Mouse (Mus musculus): Measurements from ENCODE around the gene Paf1.
"Not testable (repeated sequence)": the region's sequence is repeated elsewhere in the genome, so short reads cannot be mapped to it uniquely, and the experiment has no call there.

Paf1 gene

DNA sequence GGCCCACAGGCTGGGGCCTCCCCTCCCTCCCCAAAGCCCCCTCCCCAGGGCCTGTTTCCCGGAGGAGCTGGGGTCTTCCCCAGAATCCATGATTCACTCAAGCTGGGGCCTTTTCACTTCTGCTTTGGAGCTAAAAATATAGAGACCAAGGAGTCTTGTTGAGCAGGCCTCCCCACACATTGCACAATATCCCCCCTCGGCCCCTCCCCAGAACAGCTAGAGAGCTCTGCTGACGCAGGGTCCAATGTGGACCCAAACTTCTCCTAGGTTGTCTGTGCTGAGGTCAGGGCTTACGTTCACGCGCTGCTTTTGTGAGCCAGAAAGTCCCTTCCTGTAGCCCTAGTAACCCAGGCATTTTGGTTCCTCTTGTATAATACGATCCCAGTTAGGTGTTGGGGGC, 6.7 kb upstream of the Paf1 start:
- no peak for DNase-seq

DNA sequence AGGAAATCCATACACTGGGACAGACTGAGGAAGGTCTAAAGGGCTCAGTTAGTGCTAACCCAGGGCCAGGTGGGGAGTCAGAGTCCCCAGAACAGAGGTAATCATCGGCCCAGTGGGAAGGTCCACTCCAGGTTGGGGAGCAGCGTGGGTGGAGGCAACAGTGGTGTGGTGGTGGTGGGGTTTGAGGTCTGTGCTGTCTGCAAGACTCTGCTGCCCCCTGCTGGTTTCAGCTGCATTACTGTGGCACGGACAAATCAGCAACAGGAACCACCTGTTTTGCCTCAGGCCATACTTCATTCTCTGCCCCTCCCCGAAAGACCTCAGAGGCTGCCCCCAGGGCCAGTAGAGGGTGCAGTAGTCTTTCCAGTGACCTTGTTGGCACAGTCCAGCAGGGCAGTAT, 6.3 kb upstream of the Paf1 start:
- DNase-seq: peak; percentile 72

GRCm38 (mm10) chr7:28386877-28387276, 5.9 kb upstream of the Paf1 start:
- not testable (repeated sequence) for DNase-seq

DNA sequence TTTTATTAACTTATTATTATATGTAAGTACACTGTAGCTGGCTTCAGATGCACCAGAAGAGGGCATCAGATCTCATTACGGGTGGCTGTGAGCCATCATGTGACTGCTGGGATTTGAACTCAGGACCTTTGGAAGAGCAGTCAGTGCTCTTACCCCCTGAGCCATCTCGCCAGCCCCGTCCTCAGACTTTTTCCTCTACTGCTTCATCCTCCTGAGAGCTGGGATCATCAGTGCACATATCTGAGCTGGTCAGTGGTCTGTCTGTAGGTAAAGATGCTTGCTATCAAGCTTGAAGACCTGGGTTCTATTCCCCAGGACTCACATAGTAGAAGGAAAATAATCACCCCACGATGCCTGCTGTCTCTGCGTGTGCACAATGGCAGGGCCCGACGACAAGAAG, 5.4 kb upstream of the Paf1 start:
- DNase-seq: not testable (repeated sequence)

DNA sequence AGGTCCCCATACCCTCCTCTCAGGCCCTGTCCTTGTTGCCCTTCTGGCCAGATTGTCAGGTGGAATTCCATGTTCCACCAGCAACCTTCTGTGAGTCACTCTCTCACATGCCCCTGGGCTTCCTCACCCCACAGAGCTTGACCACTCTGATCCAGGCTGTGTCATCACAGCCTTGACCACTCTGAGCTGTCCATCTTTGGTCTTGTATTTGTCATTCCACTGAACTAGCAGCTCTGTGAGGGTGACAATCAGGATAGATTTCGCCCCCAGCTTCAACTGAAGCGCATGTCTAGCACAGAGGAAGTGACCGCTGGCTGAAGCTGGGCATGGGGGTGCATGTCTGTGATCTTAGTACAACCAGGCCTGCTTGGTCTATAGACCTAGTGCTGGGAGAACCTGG, 2.4 kb upstream of the Paf1 start:
- DNase-seq: no peak

- no peak for DNase-seq
Measured at GRCm38 (mm10) chr7:28393272-28393951, 661 bp downstream of the Paf1 start.

- no peak for DNase-seq
Measured at GRCm38 (mm10) chr7:28395425-28395824, 2.7 kb downstream of the Paf1 start.

GRCm38 (mm10) chr7:28398000-28398399, 5.2 kb downstream of the Paf1 start:
- DNase-seq: no peak

DNA sequence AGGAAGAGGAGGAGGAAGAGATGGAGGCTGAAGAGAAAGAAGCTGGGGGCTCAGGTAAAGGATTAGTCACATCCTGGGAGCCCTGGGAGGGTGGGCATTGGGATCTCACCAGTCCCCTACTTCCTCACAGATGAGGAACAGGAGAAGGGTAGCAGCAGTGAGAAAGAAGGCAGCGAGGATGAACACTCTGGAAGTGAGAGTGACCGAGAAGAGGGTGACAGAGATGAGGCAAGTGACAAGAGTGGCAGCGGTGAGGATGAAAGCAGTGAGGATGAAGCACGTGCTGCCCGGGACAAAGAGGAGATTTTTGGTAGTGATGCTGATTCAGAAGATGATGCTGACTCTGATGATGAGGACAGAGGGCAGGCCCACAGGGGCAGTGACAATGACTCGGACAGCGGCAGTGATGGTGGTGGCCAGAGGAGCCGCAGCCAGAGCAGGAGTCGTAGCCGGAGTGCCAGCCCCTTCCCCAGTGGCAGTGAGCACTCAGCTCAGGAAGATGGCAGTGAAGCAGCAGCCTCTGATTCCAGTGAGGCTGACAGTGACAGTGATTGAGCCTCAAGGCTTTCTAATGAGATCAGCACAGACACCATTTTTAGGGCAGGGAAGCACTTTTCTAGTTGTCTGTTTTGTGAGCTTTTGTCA, 6.1 kb downstream of the Paf1 start:
- no peak for DNase-seq

DNA sequence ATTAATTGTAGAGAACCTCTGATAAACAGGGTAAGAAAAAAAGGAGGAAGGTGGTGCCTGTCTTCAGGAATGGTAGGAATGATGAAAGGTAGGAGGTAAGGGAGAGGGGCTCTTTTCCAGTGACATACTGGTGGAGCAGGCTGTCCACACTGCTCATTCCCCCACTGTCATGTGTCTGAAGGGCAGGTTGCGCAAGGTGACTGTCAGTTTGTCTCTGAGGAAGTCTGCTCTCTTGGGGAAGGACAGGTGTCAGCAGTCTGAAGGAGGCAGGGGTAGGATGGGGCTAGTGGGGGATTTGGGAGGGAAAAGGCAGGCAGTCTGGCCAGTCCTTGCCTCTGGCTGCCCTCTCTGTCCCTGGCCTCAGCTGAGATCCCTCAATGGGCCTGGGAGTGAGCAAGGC, 8.3 kb downstream of the Paf1 start:
- no peak for DNase-seq

DNA sequence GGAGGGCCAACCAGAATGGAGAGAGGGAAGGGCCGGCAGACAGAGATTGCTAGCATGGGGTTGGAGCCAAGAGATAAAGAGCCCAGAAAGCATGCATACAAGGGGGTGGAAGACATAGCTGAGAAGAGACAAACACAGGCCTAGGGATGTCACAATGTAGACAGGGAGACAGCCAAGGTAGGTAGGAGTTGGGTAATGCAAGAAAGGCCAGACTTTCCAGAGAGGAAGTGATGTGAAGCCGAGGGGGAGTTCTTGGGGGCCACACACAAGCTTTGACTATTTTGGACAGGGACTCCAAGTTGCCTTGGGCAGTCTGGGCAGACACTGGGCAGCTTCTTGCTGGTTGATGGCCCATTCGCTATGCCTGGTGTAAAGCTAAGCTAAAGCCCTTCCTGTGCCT, 9.2 kb downstream of the Paf1 start:
- no peak for DNase-seq

- no peak for DNase-seq
Measured at GRCm38 (mm10) chr7:28410841-28411475, 18.2 kb downstream of the Paf1 start.

- DNase-seq: no peak
Measured at GRCm38 (mm10) chr7:28412826-28413225, 20.1 kb downstream of the Paf1 start.

GRCm38 (mm10) chr7:28417368-28417767, 24.6 kb downstream of the Paf1 start:
- DNase-seq: no peak

DNA sequence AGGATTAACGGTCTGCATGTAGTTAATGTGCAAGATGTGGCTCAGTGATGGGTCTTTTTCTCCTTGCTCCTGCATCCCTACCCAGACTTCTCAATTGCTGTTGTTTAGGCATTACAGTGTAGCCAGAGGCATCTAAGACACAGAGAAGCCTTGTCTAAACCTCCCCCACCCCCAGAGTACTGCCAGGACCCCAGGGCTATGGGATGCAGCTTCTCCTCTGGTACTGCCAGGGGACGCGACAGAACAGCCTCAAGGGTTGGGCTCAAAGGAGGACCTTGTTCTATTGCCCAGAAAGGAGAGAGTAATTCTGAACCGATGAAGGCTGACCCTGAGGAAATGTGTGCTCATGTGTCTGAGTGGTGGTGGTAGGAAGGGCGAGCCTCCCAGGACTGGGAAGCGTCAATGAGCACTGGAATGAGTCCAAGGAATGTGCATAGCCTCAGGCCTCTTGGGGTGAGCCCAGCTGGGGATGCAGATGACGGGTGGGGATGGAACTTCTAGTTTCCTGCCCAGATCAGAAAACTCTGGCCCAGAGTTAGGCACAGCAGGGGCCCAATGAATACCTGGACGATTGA, 25.4 kb downstream of the Paf1 start:
- no peak for DNase-seq

DNA sequence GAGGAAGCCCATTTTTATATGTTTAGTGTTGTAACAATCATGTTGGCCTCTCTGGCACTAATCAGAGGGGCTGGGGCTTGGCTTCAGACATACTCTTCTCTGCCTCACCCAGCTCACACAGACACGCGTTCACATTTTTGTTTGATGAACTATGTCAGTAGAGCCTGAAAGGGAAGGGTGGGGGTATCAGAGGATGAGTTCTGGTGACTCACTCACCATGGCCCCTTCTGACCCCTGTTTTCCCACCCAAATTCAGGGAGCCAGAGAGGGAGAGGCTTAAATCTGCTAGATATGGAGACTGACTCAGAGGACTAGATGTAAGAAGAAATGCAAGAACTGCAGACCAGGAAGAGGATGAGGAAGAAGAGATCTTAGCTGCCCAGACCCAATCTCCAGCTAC, 26.7 kb downstream of the Paf1 start:
- DNase-seq: no peak

- DNase-seq: no peak
Measured at GRCm38 (mm10) chr7:28423018-28423417, 30.3 kb downstream of the Paf1 start.

DNA sequence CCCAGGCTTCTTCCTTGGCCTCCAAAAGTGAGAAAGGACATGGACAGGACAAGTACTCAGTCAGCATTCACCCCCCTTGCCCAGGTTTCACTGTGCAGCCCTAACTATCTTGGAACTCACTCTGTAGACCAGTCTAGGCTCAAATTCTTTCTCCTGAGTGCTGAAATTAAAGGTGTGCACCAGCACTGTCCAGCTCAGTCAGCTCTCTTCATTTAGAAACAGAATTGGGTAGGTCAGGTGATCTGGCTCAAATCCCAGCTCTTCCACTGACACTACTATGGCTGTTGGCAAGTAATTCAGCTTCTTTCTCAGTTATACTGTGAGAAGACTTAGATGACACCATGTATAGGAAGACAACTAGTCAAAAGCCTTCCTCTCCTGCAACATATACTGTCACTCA, 35.0 kb downstream of the Paf1 start:
- no peak for DNase-seq

DNA sequence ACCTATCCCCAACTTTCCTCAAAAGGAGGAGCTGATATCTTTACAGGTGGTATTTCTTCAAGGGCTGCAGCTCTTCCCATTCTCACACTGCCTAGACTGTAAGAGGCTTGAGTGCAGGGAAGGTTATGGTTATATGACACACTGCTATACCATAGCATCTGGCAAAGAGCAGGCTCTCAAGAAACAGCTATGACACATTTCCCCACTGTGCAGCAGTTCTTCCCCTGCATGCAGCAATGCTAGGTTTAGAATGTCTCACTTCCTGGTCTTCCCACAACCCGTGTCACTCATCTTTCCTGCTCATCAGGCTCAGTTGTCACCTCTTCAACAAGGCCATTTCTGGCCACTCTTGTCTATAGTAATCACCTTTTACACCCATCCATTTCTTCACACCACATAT, 37.8 kb downstream of the Paf1 start:
- DNase-seq: no peak

- DNase-seq: no peak
Measured at GRCm38 (mm10) chr7:28432252-28432651, 39.5 kb downstream of the Paf1 start.

DNA sequence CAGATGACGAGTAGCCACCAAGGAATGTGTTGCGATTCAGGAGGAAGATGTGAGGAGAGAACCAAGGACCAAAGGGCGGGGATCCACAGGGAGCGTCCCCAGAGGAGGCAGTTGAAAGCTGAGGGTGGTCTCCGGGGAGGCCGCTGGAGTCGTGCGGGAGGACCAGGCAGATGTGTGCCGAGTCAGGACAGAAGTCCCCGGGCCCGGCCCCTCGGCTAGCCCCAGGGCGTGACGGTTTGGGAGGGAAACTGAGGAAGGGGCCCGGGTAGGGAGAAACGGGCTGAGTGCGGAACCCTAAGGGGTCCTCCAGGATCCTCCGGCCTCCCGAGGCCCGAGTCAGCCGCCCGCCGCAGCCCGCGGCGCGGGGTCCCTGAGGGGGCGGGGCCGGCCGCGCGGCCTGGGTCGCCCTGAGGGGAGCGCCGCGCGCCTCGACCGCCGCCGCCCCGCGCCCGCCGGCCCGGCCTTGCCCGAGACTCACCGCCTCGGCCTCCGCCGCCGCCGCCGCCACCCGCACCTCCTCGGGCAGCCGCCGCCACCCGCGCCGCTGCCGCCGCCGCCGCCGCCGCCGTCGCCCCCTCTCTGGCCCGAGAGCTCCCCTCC, 43.0 kb downstream of the Paf1 start:
- DNase-seq: peak; percentile 66

DNA sequence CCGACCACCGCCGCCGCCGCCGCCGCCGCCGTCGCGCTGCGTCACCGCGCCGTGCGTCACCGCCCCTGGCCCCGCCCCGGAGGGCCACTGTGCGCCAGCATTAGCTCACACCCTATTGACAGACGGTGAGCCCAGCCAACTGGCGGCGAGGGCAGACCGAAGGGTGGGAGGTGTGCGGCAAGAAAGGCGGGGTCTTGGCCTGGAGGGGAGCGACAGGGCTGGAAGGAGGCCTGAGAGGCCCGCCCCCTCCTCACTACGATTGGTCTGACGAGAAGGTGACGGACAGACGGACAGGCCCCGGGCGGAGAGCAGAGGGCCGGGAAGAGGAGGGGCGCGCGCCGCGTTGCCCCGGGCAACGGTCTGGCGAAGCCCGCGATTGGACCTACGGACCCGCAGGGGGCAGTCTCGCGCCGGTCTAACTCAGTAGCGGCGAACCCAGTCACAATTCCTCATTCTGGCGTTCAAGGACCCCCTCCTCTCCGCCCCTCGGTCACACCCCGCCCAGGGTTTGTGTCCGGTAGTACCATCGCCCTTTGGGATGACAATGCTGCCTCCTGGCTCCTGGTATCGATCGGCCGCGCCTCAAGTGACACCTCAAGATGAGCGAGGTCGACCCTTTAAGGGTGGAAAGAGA, 43.6 kb downstream of the Paf1 start:
- DNase-seq: peak; percentile 100

DNA sequence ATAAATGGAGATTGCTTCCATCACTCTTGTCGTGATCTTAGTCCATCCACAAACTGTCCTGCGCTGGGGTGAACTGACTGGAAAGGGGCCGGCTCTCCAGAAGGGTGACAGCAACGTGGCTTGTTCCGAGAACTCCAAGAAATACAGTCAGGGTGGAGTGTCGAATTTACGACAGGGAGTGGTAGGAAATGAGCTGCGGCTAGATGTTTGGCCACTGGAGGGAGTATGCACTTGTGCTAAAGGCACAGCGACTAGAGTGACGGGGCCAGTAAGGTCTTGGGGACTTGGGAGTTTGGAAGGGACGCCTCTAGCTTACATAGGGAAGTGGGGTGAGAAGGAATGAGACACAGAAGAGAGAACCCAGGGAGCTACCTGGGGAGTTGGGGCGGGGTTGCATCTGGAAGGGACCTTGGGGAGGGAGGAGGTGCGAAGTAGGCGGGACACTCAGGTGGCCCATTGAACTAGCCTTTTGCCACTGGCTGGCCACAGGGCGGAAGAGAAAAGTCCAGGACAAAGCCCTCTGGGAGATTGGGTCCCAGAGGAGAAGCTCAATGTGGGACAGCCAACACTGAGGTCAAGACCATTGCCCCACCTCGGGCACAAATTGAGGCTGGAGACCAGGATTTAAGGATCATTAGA, 44.3 kb downstream of the Paf1 start, which contains the start of gene Gmfg:
TSS of gene Gmfg (plus strand) at position 516 of the 639 bp plus-strand sequence.
- DNase-seq: peak; percentile 84

Data from cerebellum, adult 9-10 months (tissue).